Mouse (Mus musculus) MEL (cell line): ENCODE data around the gene Ndufaf8.

ENCODE experiments used
- CTCF ChIP-seq, 3 experiments: IDR thresholded peaks in 2 of 3; conservative IDR thresholded peaks in 1 of 3; 2 replicates each; pipeline ENCODE4 v1.5.1; 2011 to 2012; ENCODE audit warnings: low read length in 3 of 3, low read depth in 2 of 3, mild to moderate bottlenecking in 2 of 3, improper control_type of control experiment in 1 of 3, inconsistent platforms in 1 of 3, mixed read lengths in 1 of 3, moderate library complexity in 1 of 3; ENCODE audit not compliant: control insufficient read depth in 1 of 3, insufficient read depth in 1 of 3, poor library complexity in 1 of 3, severe bottlenecking in 1 of 3
- GABPA ChIP-seq: IDR thresholded peaks from 2 replicates; pipeline ENCODE4 v1.6.1; 2012; ENCODE audit warnings: low read depth, mild to moderate bottlenecking, inconsistent platforms, low read length, improper control_type of control experiment, moderate library complexity
- GATA1 ChIP-seq: IDR thresholded peaks from 2 replicates; pipeline ENCODE4 v1.6.1; 2011; ENCODE audit warnings: low read depth, low read length, improper control_type of control experiment
- HCFC1 ChIP-seq: IDR thresholded peaks from 2 replicates; pipeline ENCODE4 v1.6.1; 2012; ENCODE audit warnings: low read depth, mild to moderate bottlenecking, inconsistent platforms, low read length, improper control_type of control experiment, moderate library complexity
- POLR2A ChIP-seq, 2 experiments: IDR thresholded peaks; 2 replicates each; pipeline ENCODE4 v1.6.1; 2011 to 2012; ENCODE audit warnings: low read length in 2 of 2, mild to moderate bottlenecking in 2 of 2, control low read depth in 1 of 2, improper control_type of control experiment in 1 of 2, low read depth in 1 of 2, moderate library complexity in 1 of 2; ENCODE audit not compliant: control insufficient read depth in 1 of 2, insufficient read depth in 1 of 2, poor library complexity in 1 of 2
- POLR2AphosphoS2 ChIP-seq: IDR thresholded peaks from 2 replicates; pipeline ENCODE4 v1.6.1; 2011; ENCODE audit warnings: low read length, improper control_type of control experiment
- TAL1 ChIP-seq: IDR thresholded peaks from 2 replicates; pipeline ENCODE4 v1.6.1; 2012; ENCODE audit warnings: mild to moderate bottlenecking, inconsistent platforms, low read length, moderate library complexity, mixed read lengths
- USF2 ChIP-seq, 2 experiments: IDR thresholded peaks; 2 replicates each; pipeline ENCODE4 v1.6.1; 2011 to 2012; ENCODE audit warnings: improper control_type of control experiment in 2 of 2, low read length in 2 of 2, borderline replicate concordance in 1 of 2, inconsistent platforms in 1 of 2, low read depth in 1 of 2, mild to moderate bottlenecking in 1 of 2; ENCODE audit not compliant: insufficient read depth in 1 of 2
- ZKSCAN1 ChIP-seq: IDR thresholded peaks from 2 replicates; pipeline ENCODE4 v1.6.1; 2012; ENCODE audit warnings: low read depth, mild to moderate bottlenecking, inconsistent platforms, low read length, improper control_type of control experiment, moderate library complexity

- TF ChIP-seq HCFC1: no peak
- no peak for TF ChIP-seq GATA1
- no peak for TF ChIP-seq ZKSCAN1
- TF ChIP-seq TAL1: no peak
- TF ChIP-seq GABPA: no peak
- TF ChIP-seq POLR2A (IDR thresholded peaks at IDR 0.05; ENCODE audit: control insufficient read depth in 1 of 2, insufficient read depth in 1 of 2, low read depth in 1 of 2, low read length in 2 of 2, poor library complexity in 1 of 2): no peak
- peak; percentile 60 to 85 (median 67) for TF ChIP-seq CTCF (IDR thresholded peaks at IDR 0.05 in 2 of 3, conservative IDR thresholded peaks at IDR 0.05 in 1 of 3; ENCODE audit: control insufficient read depth in 1 of 3, insufficient read depth in 1 of 3, low read depth in 2 of 3, low read length in 3 of 3, poor library complexity in 1 of 3, severe bottlenecking in 1 of 3)
- TF ChIP-seq POLR2AphosphoS2: no peak
- no peak for TF ChIP-seq USF2 (IDR thresholded peaks at IDR 0.05; ENCODE audit: borderline replicate concordance in 1 of 2, insufficient read depth in 1 of 2, low read depth in 1 of 2, low read length in 2 of 2)
These were observed 22.1 kb downstream of the Ndufaf8 start for GRCm38 (mm10) chr11:120120642-120121420.
